Mouse (Mus musculus): ENCODE measurements around the gene Ccn5. TPM values are rescaled to one million over a fixed set of nuclear protein-coding genes. Genes with fewer than 3 reads are reported as not detected.
A peak's percentile ranks its signal among the peaks of the same experiment; 100 is the strongest.

The Ccn5 gene
- polyA plus RNA-seq, 1 experiment from 2014 or later = 2.4 TPM

DNA sequence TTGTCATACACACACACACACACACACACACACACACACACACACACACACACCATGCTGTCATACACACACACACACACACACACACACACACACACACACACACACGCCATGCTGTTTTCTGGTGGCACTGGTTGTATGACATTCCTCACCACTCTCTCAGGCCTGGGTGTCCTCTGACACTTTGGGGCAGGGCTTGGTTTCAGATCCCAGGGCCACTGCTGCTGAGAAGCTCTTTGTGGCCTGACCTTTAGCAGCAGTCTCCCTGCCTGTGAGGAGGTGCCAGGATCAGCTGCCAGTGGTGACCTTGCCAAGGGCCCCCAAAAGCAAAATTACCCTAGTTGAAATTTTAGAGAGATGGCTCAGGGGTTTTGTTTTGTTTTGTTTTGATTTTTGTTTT is 5.2 kb downstream of the Ccn5 start:
- 90% methylated on average over 1 of the region's 1 CpGs for WGBS
- H3K27ac ChIP-seq (ENCODE audit: low read length) = no peak overlapping the region

DNA sequence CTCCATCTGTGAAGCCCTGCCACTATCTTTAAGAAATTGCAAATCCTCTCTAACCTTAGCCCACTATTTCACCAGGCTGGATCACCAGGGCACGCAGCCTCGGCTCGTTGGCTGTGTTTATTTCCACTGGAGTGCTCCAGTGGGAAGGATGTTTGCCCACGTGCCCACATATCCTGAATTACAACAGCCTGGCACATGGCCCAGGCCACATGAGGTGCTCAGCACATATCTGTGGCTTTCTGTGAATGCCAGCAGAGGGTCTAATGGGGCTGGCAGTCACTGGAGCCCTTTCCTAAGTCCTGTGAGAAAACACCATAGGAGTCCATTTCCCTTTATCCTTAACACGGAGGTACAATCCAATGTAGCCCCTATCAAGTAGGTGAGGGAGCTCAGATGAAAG is 5.8 kb downstream of the Ccn5 start:
- 38% methylated on average over 5 of the region's 5 CpGs for WGBS
- H3K9ac ChIP-seq (ENCODE audit: low read length) = no peak overlapping the region
- no peaks in the 10 kb centered on the region for H3K9me3 ChIP-seq (ENCODE audit: control insufficient read depth, low read length)
- H3K4me3 ChIP-seq (ENCODE audit: low read length) = no peak overlapping the region
- H3K4me2 ChIP-seq (ENCODE audit: low read depth, low read length) = no peak overlapping the region
- H3K27me3 ChIP-seq (ENCODE audit: control insufficient read depth, insufficient read depth, low read depth, low read length) = no peaks in the 10 kb centered on the region; the same call in 1 of the 2 replicates
- no peak overlapping the region for H3K27ac ChIP-seq (ENCODE audit: low read length)
- peaks cover 10% of the 10 kb centered on the region for H3K4me1 ChIP-seq (replicated peaks; ENCODE audit: control insufficient read depth, insufficient read depth, low read length)
- no peaks in the 10 kb centered on the region for H3K36me3 ChIP-seq (ENCODE audit: control insufficient read depth, insufficient read depth, low read length)
- ATAC-seq (ENCODE audit: low read depth) = no peak

More for the DNA sequence above, 5.2 kb downstream of the Ccn5 start:
- H3K9me3 ChIP-seq (ENCODE audit: control insufficient read depth, low read length) = no peaks in the 10 kb centered on the region
- H3K4me1 ChIP-seq (replicated peaks; ENCODE audit: control insufficient read depth, insufficient read depth, low read length) = peaks cover 10% of the 10 kb centered on the region
- no peak overlapping the region for H3K4me3 ChIP-seq (ENCODE audit: low read length)
- H3K36me3 ChIP-seq (ENCODE audit: control insufficient read depth, insufficient read depth, low read length) = no peaks in the 10 kb centered on the region
- no peak overlapping the region for H3K9ac ChIP-seq (ENCODE audit: low read length)
- no peak overlapping the region for H3K4me2 ChIP-seq (ENCODE audit: low read depth, low read length)
- H3K27me3 ChIP-seq (ENCODE audit: control insufficient read depth, insufficient read depth, low read depth, low read length) = no peaks in the 10 kb centered on the region; the same call in 1 of the 2 replicates
- no peak for ATAC-seq (ENCODE audit: low read depth)

DNA sequence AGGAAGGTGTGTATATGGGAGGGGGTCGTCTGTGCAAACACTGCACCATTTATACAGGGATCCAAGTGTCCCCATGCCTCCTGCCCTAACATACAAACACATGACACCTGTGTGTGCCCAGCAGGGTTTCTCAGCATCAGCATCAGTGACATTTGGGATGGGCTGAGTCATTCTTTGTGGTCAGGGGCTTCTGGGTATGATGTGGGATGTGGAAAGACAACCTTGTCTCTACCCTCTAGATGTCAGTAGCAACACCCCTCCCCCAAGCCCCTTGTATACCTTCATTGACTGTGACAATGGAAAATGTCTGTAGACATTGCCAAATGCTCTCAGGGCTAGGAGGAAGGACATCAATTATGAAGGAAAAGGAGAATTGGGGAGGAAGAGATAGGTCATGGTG is 10.5 kb downstream of the Ccn5 start:
- Histone ChIP-seq H3K36me3 (ENCODE audit: control insufficient read depth, insufficient read depth, low read length) (no peaks in the 10 kb centered on the region), H3K4me1 (replicated peaks; ENCODE audit: control insufficient read depth, insufficient read depth, low read length) (0 out of 2 replicates have a peak, but pooled peaks cover 1% of the 10 kb centered on the region), H3K9me3 (ENCODE audit: control insufficient read depth, low read length) (no peaks in the 10 kb centered on the region), H3K4me2 (ENCODE audit: low read depth, low read length) (no peak overlapping the region), H3K27me3 (ENCODE audit: control insufficient read depth, insufficient read depth, low read depth, low read length) (no peaks in the 10 kb centered on the region; the same call in 1 of the 2 replicates), H3K27ac (ENCODE audit: low read length) (no peak overlapping the region), H3K4me3 (ENCODE audit: low read length) (no peak overlapping the region), H3K9ac (ENCODE audit: low read length) (no peak overlapping the region)
- WGBS = 56% methylated on average over 1 of the region's 1 CpGs
- ATAC-seq (ENCODE audit: low read depth) = no peak

DNA sequence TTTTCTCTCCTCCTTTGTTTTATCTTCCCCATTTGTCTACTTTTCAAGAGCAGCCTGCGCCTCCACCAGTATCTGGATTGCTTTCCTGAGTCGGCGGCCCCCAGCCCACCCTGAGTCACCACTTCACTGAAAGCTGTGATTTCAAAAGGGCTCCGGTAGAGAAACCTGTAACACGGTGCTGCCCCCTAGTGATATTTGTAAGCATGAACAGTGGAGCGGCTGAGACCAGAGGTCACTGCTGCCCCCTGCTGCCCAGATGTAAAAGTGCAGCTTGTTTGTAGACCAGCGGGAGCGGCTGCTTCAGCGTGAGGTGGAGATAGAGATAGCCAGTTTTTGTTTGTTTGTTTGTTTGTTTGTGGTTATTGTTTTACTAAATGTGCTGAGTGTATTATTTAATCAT is 17.4 kb downstream of the Ccn5 start:
- Histone ChIP-seq H3K9ac (ENCODE audit: low read length) (no peak overlapping the region), H3K27me3 (ENCODE audit: control insufficient read depth, insufficient read depth, low read depth, low read length) (no peaks in the 10 kb centered on the region), H3K4me2 (ENCODE audit: low read depth, low read length) (no peak overlapping the region), H3K9me3 (ENCODE audit: control insufficient read depth, low read length) (no peaks in the 10 kb centered on the region), H3K27ac (ENCODE audit: low read length) (no peak overlapping the region), H3K36me3 (ENCODE audit: control insufficient read depth, insufficient read depth, low read length) (no peaks in the 10 kb centered on the region), H3K4me1 (replicated peaks; ENCODE audit: control insufficient read depth, insufficient read depth, low read length) (0 out of 2 replicates have a peak, but pooled peaks cover 2% of the 10 kb centered on the region), H3K4me3 (ENCODE audit: low read length) (no peak overlapping the region)
- ATAC-seq (ENCODE audit: low read depth) = peak; percentile 56; the same call in 1 of the 2 replicates
- WGBS = 21% methylated on average over 9 of the region's 9 CpGs

DNA sequence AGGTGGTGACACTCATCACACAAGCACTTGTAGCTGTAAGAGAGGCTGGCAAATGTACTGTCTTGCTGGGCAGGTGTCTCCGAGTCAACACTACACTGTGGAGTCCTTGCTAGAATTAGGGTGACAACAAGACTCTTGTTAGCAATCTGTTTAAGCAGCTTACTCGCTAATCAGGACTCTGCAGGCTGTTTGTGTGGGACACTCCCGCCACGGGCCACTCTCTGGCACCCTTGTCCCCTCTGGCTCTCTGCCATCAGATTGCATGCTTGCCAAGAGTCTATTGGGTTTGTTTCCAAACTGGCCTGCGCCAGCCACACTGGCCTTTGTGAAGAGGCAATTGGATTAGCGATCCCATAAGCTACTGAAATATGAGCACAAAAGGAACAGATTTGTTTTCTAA is 18.9 kb downstream of the Ccn5 start:
- no peaks in the 10 kb centered on the region for H3K27me3 ChIP-seq (ENCODE audit: control insufficient read depth, insufficient read depth, low read depth, low read length)
- no peaks in the 10 kb centered on the region for H3K36me3 ChIP-seq (ENCODE audit: control insufficient read depth, insufficient read depth, low read length)
- WGBS = 33% methylated on average over 6 of the region's 6 CpGs
- H3K27ac ChIP-seq (ENCODE audit: low read length) = no peak overlapping the region
- no peaks in the 10 kb centered on the region for H3K9me3 ChIP-seq (ENCODE audit: control insufficient read depth, low read length)
- H3K4me1 ChIP-seq (replicated peaks; ENCODE audit: control insufficient read depth, insufficient read depth, low read length) = 0 out of 2 replicates have a peak, but pooled peaks cover 2% of the 10 kb centered on the region
- no peak; the same call in 1 of the 2 replicates for ATAC-seq (ENCODE audit: low read depth)
- no peak overlapping the region for H3K4me2 ChIP-seq (ENCODE audit: low read depth, low read length)
- H3K4me3 ChIP-seq (ENCODE audit: low read length) = no peak overlapping the region
- no peak overlapping the region for H3K9ac ChIP-seq (ENCODE audit: low read length)

DNA sequence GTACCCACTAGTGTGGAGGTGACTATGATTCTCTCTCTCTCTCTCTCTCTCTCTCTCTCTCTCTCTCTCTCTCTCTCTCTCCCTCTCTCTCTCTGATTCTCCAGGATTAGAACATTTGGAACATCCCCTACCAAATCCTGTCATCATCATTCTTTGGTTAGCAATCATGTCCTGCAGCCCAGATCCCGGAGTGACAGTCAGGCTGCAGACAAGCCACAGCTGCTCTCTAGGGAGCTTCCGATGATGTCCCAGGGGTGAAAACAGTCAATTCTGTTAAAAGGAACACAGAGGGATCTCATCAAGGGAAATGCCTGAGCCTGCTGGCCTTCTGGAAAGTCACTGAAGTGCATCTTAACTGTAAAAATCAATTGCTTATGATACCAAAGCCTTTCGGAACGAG is 21.4 kb downstream of the Ccn5 start:
- 57% methylated on average over 4 of the region's 4 CpGs for WGBS
- 0 out of 2 replicates have a peak, but pooled peaks cover 2% of the 10 kb centered on the region for H3K4me1 ChIP-seq (replicated peaks; ENCODE audit: control insufficient read depth, insufficient read depth, low read length)
- H3K36me3 ChIP-seq (ENCODE audit: control insufficient read depth, insufficient read depth, low read length) = no peaks in the 10 kb centered on the region
- no peaks in the 10 kb centered on the region for H3K27me3 ChIP-seq (ENCODE audit: control insufficient read depth, insufficient read depth, low read depth, low read length)
- H3K4me3 ChIP-seq (ENCODE audit: low read length) = no peak overlapping the region
- ATAC-seq (ENCODE audit: low read depth) = no peak
- no peak overlapping the region for H3K27ac ChIP-seq (ENCODE audit: low read length)
- H3K9ac ChIP-seq (ENCODE audit: low read length) = no peak overlapping the region
- H3K9me3 ChIP-seq (ENCODE audit: control insufficient read depth, low read length) = no peaks in the 10 kb centered on the region
- H3K4me2 ChIP-seq (ENCODE audit: low read depth, low read length) = no peak overlapping the region

DNA sequence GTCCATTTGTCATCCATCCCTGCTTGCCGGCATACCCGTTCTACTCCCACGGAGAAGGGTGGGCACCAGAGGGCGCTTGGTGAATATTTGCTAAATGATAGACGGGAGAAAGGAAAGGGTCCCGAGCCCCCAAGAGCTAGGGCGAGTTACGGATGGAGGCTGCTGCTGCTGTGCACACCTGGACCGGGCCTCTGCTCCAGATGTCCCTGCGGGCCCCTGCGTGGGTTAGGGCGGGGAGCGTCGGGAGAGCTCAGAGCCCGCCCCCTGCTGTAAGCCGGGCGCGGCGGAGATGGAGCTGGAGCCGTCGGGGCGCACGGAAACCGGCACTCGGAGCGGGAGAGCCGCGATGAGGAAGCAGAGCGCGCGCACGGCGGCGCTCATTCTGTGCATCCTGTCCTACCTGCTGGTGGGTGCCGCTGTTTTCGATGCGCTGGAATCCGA is 32.8 kb downstream of the Ccn5 start, which contains the start of gene Kcnk15:
TSS of gene Kcnk15 (plus strand) at position 191 of the 441 bp plus-strand sequence.
- Histone ChIP-seq H3K27me3 (ENCODE audit: control insufficient read depth, insufficient read depth, low read depth, low read length) (peaks cover 66% of the 10 kb centered on the region), H3K4me3 (ENCODE audit: low read length) (peak within 1 kb of the TSS; percentile 12; the same call in 1 of the 2 replicates), H3K27ac (ENCODE audit: low read length) (no peak within 1 kb of the TSS), H3K9me3 (ENCODE audit: control insufficient read depth, low read length) (no peaks in the 10 kb centered on the region), H3K4me2 (ENCODE audit: low read depth, low read length) (0 out of 2 replicates have a peak within 1 kb of the TSS, but pooled peaks have one; percentile 7), H3K4me1 (replicated peaks; ENCODE audit: control insufficient read depth, insufficient read depth, low read length) (peaks cover 3% of the 10 kb centered on the region; the same call in 1 of the 2 replicates), H3K36me3 (ENCODE audit: control insufficient read depth, insufficient read depth, low read length) (no peaks in the 10 kb centered on the region), H3K9ac (ENCODE audit: low read length) (no peak within 1 kb of the TSS)
- no peak for ATAC-seq (ENCODE audit: low read depth)
- WGBS = under 1% methylated on average over 34 of the region's 38 CpGs

DNA sequence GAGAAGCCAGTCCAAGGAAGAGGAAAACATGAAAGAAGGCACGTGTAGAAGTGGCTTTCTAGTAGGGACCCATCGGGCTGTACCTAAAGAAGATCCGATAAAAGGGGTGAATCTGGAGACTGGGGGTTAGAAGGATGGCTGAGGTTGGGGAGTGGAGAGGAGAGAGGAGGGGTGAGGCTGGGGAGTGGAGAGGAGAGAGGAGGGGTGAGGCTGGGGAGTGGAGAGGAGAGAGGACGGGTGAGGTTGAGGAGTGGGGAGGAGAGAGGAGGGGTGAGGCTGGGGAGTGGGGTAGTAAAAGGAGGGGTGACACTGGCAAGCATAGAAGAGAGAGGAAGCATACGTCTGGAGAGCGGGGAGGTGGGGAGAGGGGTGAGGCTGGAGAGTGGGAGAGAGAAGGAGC is 36.6 kb downstream of the Ccn5 start:
- Histone ChIP-seq H3K4me1 (replicated peaks; ENCODE audit: control insufficient read depth, insufficient read depth, low read length) (peaks cover 3% of the 10 kb centered on the region; the same call in 1 of the 2 replicates), H3K27ac (ENCODE audit: low read length) (no peak overlapping the region), H3K4me3 (ENCODE audit: low read length) (no peak overlapping the region), H3K9me3 (ENCODE audit: control insufficient read depth, low read length) (no peaks in the 10 kb centered on the region), H3K27me3 (ENCODE audit: control insufficient read depth, insufficient read depth, low read depth, low read length) (peaks cover 51% of the 10 kb centered on the region), H3K36me3 (ENCODE audit: control insufficient read depth, insufficient read depth, low read length) (no peaks in the 10 kb centered on the region), H3K9ac (ENCODE audit: low read length) (no peak overlapping the region), H3K4me2 (ENCODE audit: low read depth, low read length) (no peak overlapping the region)
- 0 out of 2 replicates have a peak, but pooled peaks have one; percentile 59 for ATAC-seq (ENCODE audit: low read depth)
- WGBS = 76% methylated on average over 6 of the region's 6 CpGs

DNA sequence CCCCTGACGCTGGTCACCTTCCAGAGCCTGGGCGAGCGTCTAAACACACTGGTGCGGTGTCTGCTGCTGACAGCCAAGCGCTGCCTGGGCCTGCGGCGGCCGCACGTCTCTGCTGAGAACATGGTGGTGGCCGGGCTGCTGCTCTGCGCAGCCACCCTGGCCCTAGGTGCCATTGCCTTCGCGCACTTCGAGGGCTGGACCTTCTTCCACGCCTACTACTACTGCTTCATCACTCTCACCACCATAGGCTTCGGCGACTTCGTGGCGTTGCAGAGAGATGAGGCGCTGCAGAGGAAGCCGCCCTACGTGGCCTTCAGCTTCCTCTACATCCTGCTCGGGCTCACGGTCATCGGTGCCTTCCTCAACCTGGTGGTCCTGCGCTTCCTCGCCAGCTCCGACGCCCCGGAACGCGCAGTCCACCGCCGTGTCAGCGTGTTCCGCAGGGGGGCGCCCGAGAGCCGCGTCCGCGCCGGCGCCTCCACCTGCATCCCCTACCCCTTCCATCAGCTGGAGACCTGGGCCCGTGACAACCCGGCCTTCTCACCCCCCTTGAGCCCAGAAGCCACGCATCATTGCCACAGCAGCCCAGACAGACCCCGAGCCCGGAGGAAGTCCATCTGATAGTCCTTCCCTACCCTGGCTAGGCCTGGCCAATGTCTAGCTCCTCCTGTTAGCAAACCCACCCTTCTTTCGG is 37.7 kb downstream of the Ccn5 start:
- WGBS = 11% methylated on average over 50 of the region's 50 CpGs
- Histone ChIP-seq H3K4me2 (ENCODE audit: low read depth, low read length) (peak overlapping the region; percentile 25; the same call in 1 of the 2 replicates), H3K4me3 (ENCODE audit: low read length) (no peak overlapping the region), H3K36me3 (ENCODE audit: control insufficient read depth, insufficient read depth, low read length) (no peaks in the 10 kb centered on the region), H3K9me3 (ENCODE audit: control insufficient read depth, low read length) (no peaks in the 10 kb centered on the region), H3K27ac (ENCODE audit: low read length) (no peak overlapping the region), H3K27me3 (ENCODE audit: control insufficient read depth, insufficient read depth, low read depth, low read length) (peaks cover 43% of the 10 kb centered on the region), H3K9ac (ENCODE audit: low read length) (no peak overlapping the region), H3K4me1 (replicated peaks; ENCODE audit: control insufficient read depth, insufficient read depth, low read length) (peaks cover 3% of the 10 kb centered on the region; the same call in 1 of the 2 replicates)
- ATAC-seq (ENCODE audit: low read depth) = peak; percentile 2; the same call in 1 of the 2 replicates

Measured in lung, embryonic 16.5 days (tissue).